Mouse (Mus musculus) neural tube, embryonic 10.5 days (tissue): Measurements from ENCODE around the gene Car5b.
A peak's percentile ranks its signal among the peaks of the same experiment; 100 is the strongest.

Experiments used
- DNase-seq: peaks from one replicate; pipeline ENCODE4 v3.0.0-alpha.2; 2017; ENCODE audit warnings: low spot score; ENCODE audit errors: extremely low spot score

The Car5b gene

DNA sequence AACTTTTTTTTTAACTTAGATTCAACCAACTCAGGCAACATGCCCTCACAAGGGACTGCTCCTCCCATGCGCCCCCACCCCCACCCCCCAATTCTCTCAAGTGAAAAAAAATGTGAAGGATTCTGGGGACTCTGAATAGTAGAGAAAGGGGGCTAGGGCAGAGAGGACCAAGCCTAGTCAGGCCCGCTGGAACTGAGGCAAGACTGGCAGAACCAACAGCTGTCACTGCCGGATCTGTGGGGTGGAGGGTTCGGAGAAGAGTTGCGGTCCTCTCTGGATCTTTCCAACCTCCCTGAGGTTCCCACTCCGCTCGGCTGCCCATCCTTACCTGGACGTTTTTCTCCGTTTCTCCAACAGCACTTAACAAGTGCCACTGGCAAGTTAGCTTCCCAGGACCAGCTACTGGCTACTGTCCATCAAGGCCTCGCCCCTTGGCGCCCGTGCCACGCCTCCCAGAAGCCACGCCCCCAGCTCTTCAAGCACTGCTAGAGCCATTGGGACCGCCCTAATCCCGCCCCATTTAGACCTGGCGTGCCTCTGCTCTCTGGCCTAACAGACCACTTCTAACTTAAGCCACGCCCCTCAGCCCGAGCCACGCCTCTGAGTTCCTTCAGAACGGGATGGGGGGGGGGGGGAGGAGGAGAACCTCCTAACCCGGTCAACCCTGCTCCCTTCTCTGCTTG is at the start of gene Car5b:
TSS of gene Car5b (minus strand) at position 391 of the 683 bp plus-strand sequence.
- DNase-seq, result peak; percentile 71

DNA sequence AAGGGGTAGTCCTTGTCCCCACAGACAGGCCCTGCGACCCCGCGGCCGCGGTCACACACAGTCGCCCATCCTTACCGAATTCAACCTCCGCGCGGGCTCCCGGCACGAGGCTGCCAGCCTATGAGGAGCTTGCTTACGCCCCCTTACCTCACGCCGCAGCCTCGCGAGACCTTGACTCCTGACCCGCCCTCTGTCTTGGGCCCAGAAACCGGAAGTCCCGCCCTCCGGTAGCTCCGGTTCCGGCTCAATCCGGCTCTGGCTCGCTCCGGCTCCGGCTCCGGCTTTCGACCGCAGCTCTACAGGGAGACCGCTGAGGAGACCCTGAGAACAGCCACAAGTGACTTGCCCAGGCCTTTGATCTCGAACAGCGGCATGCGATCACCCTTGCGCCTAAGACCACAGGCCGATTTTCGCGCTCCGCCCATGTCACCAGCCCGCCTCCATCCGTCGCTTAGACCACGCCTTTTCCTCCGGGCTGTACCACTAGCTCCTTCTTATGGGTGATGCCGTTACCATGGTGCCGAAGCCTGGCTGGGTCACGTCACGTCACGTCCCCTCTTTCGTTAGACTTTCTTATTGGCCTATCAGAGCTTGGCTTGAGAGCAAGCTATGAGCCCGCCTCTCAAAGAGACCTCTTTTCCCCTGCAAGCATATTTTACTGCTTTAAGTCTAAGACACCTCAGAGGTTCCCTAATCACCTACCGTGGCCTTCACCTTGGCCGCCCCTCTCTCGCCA is 48.4 kb upstream of the Car5b start, which contains the start of gene Siah1b:
TSS of gene Siah1b (minus strand) at position 454 of the 736 bp plus-strand sequence.
- DNase-seq, result peak; percentile 85

DNA sequence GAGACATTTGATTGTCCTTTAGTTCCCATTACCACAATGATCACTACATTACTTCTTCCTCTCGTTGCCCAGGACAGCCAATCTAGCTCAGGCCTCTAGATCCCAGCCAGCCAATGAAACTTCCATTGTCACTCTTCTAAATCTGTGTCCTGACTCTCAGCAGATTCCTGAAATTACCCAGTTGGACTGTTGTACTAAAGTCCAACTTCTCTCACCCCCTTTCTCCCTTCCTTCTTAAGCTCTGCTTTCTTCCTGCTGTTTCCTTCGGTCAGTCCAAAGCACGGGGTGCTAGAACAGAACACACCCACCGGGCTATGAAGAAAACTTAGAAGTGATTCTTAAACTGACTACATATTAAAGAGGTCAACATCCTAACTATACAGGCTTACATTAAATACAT is 41.2 kb upstream of the Car5b start:
- no peak for DNase-seq

DNA sequence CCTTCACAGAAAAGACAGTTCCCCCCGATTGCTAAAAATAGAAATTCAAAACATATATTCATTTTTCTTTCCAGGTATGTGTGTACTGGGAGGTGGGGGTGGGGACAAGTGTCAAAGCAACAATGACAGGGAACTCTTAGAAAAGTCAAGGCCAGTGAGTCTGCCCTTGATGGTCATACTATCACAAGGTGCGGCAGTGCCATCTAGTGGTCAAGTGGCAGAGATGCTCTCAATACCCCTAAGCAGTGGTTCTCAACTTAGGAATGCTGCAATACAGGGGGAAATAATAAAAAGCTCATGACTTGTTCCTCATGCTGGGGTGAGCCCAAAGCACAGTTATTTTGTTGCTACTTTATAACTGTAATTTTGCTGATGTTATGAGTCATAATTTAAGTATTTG is 38.4 kb upstream of the Car5b start:
- peak; percentile 34 for DNase-seq

DNA sequence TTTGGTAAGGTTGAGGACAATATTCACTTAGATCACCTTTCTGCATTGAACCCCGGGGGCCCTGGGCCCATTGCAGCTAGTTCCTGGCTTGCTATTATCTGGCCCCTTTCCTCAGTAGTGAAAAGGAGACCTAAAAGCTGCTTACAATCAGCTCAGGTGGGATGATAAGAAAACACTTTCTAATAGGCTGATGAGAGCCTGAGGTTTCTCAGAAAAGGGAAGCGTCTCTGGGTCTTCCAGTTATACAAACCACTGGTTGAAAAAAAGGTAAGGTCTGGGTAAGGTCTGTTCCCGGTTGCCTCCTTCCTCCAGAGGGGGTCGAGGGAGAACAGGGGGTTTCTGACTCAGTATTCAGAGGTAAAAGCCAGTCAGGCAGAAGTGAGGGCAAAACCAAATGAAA is 31.3 kb upstream of the Car5b start:
- no peak for DNase-seq

DNA sequence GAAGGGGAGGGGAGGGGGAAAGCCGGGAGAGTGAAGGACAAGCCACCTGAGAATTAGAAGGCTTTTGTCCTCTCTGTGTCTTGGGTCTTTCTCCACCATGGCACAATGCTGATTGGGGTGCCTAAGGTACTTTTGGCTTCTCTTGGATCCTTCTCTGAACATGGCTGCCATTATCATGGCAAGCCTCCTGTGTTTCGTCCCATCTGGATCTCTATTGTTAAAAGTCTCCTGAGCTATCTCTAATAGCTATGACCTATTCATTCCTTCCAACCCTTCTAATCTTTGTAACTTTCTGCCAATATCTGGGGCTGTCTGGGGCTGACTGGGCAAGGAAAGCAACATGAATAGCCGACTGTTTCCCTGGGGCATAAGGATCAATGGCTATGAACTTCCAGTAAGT is 30.7 kb upstream of the Car5b start:
- no peak for DNase-seq

DNA sequence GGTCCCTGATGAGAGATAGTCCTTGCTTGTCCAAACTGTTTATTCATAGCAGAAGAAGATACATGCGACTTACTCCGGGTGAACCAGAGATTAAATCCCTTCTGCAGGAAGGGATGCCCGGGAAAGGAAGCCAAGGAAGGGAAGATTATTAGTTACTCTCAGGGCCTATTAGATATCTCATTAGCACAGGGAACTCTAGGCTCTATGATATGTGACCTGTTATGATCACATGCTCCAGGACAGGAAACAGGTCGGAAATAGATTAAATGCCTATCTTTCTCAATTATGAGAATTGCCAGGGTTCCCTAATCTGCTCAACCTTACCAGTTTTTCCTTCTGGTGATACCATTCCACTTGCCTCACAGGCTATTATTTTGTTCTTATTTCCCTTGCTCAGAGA is 27.9 kb upstream of the Car5b start:
- no peak for DNase-seq

DNA sequence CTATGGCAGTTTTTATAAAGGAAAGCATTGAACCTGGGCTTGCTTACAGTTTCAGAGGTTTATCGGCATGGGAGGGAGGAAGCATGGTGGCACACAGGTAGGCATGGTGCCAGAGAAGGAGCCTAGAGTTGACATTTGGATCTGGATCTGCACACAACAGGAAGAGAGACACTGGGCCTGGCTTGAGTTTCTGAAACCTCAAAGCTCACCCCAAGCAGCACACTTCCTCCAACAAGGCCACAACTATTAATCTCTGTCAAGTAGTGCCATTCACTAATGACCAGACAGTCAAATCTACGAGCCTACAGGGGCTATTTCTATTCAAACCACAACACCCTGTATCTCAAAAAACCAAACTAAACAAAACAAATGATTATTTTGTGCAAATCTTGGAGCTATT is 18.9 kb upstream of the Car5b start:
- no peak for DNase-seq

DNA sequence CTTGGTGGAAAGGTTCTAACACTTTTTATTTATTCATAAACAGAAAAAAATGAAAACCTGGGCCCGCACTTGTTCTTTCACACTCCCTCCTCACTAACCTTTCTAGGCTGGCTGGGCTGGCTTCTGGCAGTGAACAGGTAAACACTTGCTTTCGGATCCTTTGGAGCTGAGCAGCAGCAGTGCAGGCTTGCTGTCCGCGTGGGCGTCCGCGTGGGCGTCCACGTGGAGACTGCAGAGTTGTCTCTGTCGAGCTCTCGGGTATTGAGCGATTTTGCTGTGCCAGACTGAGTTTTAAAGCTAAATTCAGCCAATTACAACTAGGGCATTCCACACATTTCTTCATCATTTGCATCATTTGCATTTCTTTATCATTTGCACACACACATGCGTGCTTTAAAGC is 14.3 kb upstream of the Car5b start:
- DNase-seq, result no peak

DNA sequence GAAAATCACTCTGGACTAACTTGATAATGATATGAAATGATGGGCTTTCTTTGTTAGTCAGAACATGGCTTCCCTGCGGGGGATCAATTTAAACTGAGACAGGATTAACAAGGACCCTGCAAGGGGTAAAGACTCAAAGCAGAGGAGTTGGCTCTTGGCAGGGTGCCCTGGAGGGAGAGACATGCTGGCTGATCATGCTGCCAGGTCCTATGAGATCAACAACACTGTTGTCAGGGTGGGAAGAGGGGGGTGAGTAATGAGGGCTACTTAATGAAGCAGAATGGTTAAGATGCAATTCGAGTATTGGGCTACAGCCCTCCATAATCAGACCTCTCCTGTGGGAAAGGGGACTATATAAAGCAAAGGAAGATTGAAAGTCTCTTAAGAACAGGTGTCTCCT is 11.1 kb upstream of the Car5b start:
- DNase-seq, result no peak

DNA sequence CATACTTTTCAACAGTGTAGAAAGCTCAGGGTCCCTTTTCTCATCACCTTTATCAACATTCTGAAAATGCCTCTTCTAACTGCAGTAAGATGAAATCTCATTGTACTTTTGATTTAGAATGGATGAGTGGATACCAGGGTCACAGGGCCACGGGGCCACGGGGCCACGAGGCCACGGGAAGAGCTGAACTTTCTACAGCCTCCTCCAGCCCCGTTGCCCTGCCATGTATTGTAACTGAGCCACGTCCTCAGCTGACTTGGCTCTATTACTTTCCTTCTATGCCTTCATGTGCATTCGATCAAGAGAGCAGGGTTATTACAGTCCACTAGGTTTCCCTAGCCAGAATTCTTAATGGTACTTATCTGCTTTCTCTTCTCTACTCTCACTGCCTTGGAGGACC is 8.1 kb upstream of the Car5b start:
- DNase-seq, result no peak

DNA sequence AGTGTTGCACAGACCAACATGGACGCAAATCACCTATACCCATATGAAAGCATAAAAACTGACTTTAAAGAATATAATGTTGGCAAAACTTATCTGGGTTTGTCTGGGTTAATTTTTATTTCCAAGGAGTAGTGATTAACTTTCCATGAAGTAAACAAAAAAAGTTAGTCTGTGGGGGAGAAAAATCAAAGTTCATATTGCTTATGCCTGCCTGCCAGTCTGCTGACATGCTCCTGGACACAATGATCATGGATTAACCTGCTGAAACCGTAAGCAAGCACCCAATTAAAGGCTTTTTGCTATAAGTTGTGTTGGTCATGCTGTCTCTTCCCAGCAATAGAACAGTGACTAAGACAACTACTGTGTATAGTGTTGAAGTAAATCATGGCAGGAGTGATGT is 7.6 kb upstream of the Car5b start:
- no peak for DNase-seq

DNA sequence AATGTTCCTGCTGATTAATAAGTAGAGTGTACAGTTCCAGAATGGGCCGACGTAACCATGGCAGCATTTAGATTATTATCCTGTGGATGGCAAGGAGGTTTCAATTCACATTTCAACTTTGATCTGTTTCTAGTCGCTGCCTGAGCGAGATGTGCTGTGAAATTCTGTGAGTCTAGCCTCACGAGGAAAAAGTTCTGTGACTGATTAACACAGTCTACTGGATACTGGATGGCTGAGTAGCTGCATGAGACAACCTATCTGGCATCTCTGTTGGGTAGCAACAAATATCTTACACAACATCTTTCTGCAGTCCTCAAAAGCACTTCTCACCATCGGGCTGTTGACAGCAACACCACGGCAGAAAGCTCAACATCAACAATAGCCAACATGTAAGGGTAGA is 4.7 kb upstream of the Car5b start:
- DNase-seq, result no peak

DNA sequence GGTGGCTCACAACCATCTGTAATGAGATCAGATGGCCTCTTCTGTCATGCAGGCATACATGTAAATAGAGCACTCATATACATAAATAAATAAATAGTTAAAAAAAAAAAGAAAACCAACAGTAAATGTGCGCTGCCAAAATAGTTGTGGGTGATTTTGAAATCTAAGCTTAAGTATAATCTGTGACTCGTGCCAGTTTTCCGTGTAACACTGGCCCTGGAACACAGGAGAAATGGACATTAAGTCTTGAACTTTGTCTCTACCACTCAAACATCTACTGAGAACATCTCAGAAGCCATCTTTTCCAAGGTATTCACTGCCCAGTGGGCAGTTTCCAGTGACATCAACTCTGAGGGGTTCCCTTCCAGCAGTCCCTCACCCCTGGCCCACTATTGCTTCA is 12.2 kb downstream of the Car5b start:
- DNase-seq, result no peak

DNA sequence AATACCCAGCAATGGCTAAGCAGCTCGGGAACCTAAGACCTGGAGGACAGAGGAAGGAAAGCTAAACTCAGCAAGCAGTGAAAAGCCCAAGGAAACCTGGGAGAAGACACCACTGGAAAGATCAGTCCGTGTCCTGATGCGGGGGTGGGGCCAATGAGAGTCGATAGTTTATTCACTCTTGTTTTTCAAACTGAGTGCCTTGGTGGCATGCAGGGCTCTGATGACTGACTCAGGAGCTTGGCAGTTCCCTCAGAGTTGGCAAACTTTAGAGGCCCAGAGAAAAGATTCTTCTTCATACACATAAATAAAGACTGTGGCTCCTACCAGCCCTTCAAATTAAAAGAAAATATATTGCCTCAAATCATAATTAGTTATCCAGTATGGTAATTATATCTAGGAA is 12.8 kb downstream of the Car5b start:
- no peak for DNase-seq

DNA sequence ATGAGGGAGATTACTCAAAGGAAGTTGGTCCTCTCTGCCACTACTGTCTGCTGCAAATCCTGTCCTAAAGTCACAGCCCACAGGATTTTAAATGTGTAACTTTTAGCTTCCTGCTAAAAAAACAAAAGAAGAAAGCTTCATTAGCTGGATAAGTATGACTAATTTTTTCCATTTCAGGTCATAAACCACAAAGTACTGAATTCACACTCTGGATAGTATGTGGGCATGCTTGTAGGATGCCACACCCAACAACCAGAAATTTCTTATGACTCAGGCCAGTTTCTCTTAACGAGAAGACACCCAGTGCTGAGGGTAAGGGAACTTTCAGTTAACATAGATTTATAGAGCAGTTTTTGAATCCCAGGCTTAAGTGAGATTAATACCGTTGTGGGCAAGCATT is 14.5 kb downstream of the Car5b start:
- DNase-seq, result no peak

DNA sequence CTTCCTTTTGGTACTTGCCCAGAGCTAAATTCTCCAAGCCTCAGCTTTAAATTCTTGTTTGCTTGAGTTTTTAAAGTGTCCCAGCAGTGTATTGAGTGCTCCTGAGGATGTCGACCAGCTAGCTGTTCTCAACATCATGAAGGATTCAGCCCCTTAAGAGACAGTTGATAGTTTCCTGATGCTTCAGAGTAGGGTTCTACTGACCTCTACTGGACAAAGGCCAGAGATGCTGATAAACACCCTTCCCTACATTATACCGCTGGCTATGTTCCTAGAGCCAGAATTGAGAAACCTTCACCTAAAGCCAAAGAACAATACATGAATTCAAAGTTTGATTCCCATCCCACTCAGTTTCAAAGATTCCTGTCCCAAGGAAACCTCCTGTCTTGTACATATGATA is 23.0 kb downstream of the Car5b start:
- DNase-seq, result no peak

DNA sequence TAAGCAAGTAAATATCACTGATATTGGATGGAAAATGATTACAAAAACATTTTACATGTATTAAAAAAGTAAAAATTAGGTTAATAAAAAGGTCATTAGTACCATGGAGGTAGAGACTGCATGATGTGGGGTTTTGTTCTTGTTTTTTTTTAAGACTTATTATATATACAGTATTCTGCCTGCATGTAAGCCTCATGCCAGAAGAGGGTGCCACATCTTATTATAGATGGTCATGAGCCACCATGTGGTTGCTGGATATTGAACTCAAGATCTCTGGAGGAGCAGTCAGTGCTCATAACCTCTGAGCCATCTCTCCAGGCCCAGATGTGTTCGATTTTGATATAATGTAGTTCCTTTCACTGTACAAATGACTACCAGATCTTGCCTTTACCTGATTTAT is 27.9 kb downstream of the Car5b start:
- no peak for DNase-seq

DNA sequence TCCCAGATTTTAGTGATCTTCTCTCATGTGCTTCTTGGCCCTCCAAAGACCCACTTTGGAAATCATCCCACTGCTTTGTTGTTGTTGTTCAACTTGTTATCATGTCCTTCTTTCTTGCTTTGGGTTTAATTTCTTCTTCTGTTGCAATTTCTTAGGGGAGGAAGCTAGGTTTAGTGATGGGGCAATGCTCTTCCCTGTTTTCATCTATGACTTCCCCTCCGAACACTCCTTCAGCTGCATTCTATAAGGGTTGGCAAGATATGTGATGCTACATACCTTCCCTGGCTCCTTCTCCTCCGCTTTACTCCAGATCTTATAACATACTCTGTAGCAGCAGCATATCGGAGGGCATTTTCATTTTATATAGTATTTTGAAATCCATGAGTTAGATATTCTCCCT is 31.0 kb downstream of the Car5b start:
- DNase-seq, result no peak

DNA sequence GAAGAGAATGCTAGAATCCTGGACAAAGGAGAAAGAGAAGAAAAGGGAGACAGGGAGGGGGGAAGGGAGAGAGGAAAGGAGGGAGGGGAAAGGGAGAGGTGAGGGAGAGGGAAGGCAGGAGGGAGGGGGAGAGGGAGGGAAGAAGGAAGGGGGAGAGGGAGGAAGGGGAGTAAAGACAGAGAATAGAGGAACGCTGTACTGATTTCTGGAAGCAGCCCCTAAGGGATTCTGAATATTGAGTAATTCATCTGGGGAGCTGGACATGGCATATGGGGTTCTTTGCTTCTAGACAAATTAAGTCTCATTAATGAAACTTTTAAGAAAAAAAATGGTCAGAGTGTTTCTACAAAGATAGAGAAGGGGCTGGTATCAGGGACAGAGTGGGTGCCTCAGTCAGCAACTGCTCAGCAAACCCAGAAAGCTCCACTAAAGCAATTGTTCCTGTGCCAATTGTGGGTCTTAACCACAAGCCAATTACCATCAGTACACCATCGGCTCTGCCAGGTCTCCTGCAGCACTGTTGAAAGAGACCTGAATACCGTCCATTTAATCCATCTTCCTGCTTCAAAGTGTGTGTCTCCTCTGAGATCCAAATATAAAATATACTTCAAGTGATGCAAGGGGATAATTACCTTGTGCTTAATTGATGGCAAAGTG is 40.0 kb downstream of the Car5b start:
- no peak for DNase-seq

DNA sequence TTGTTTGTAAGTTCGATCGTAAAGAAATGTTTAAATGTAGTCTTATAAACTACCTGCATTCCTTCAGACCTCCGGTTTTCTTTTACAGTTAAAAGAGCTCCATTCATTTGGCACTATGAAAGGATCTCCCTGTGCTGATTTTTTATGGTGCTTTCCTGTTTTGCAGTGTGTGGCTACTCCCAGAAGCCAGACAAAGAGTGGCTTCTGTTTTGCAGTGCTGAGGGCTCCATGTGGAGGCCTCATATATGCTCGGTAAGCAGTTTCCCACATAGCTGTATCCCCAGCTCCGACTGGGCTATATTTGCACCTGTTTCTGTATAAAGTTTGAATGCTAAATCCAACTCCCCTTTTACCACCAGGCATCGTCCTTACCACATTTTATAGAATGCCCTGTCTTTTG is 45.7 kb downstream of the Car5b start:
- DNase-seq, result no peak

DNA sequence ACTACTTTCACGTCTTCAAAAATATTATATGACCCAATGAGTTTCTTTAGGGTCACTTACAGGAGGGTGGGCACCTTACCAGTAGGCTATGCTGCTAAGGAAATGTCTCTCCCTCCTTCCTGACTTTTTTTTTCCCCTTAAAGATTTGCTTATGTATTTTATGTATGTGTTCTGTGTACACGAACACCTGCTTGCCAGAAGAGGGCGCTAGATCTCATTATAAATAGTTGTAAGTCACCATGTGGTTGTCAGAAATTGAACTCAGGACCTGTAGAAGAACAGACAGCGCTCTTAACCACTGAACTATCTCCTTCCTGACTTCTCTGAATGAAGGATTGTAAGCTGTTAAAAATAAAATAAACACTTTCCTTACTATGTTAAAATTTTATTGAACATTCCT is 46.3 kb downstream of the Car5b start:
- no peak for DNase-seq

DNA sequence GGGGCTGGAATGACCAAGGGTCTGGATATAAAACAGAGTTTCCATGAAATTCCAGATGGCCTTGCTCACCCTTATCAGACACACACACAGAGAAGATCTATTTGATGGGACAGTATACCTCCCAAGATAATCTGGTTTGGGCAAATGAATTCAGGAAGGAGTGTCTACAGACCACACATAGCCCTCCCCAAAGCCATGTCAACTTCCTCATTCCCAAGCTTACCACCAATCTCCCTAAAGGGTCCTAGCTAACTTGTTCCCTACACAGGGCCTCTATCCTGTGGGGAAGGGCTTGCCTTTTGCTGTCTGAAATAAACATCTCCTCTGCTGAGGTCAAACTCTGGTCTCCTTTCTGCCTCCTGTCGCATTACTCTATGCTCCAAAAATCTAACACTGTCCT is 46.7 kb downstream of the Car5b start:
- no peak for DNase-seq
